Mouse (Mus musculus): ENCODE data around the gene Atp8b2. TPM values are rescaled to one million over a fixed set of nuclear protein-coding genes. Genes with fewer than 3 reads are reported as not detected.

The Atp8b2 gene
- 26.8 and 32.1 TPM in 2 replicates for polyA plus RNA-seq (2011; ENCODE audit: insufficient read depth, insufficient read length, low read depth, missing spikeins)

GRCm38 (mm10) chr3:89963221-89963763 is at the start of gene Atp8b2:
Gene Atp8b2 (minus strand): TSS chr3:89963508.
- Histone ChIP-seq H3K9ac (ENCODE audit: low read depth, poor library complexity, severe bottlenecking) (peak within 1 kb of the TSS; percentile 81), H3K4me3 (ENCODE audit: low read depth, low read length) (peak within 1 kb of the TSS; percentile 99), H3K4me1 (ENCODE audit: control insufficient read depth, insufficient read depth, low read length) (peaks cover 3% of the 10 kb centered on the region), H3K36me3 (ENCODE audit: control insufficient read depth, insufficient read depth, low read length, poor library complexity, severe bottlenecking) (no peaks in the 10 kb centered on the region), H3K9me3 (replicated peaks; ENCODE audit: control insufficient read depth, insufficient read depth, low read length, poor library complexity, severe bottlenecking) (no peaks in the 10 kb centered on the region), H3K27me3 (ENCODE audit: control insufficient read depth, insufficient read depth, low read length, poor library complexity, severe bottlenecking) (no peaks in the 10 kb centered on the region), H3K27ac (ENCODE audit: insufficient read depth, low read length) (peak within 1 kb of the TSS; percentile 33)
- TF ChIP-seq EP300 (IDR thresholded peaks at IDR 0.05; ENCODE audit: insufficient read depth, low read depth, low read length) = no peak
- peak; percentile 61 for TF ChIP-seq POLR2A (IDR thresholded peaks at IDR 0.05; ENCODE audit: insufficient read depth, low read length)

GRCm38 (mm10) chr3:90010291-90010690 is 47.0 kb upstream of the Atp8b2 start:
- TF ChIP-seq POLR2A (IDR thresholded peaks at IDR 0.05; ENCODE audit: insufficient read depth, low read length) = no peak
- TF ChIP-seq EP300 (IDR thresholded peaks at IDR 0.05; ENCODE audit: insufficient read depth, low read depth, low read length) = no peak
- no peak for TF ChIP-seq CTCF (IDR thresholded peaks at IDR 0.05; ENCODE audit: low read depth, low read length)
- H3K27me3 ChIP-seq (ENCODE audit: control insufficient read depth, insufficient read depth, low read length, poor library complexity, severe bottlenecking) = no peaks in the 10 kb centered on the region
- H3K9me3 ChIP-seq (replicated peaks; ENCODE audit: control insufficient read depth, insufficient read depth, low read length, poor library complexity, severe bottlenecking) = no peaks in the 10 kb centered on the region
- H3K9ac ChIP-seq (ENCODE audit: low read depth, poor library complexity, severe bottlenecking) = no peak overlapping the region
- H3K36me3 ChIP-seq (ENCODE audit: control insufficient read depth, insufficient read depth, low read length, poor library complexity, severe bottlenecking) = peaks cover 79% of the 10 kb centered on the region
- H3K27ac ChIP-seq (ENCODE audit: insufficient read depth, low read length) = no peak overlapping the region
- no peaks in the 10 kb centered on the region for H3K4me1 ChIP-seq (ENCODE audit: control insufficient read depth, insufficient read depth, low read length)
- no peak overlapping the region for H3K4me3 ChIP-seq (ENCODE audit: low read depth, low read length)

- H3K27ac ChIP-seq (ENCODE audit: insufficient read depth, low read length) = no peak overlapping the region
- H3K9ac ChIP-seq (ENCODE audit: low read depth, poor library complexity, severe bottlenecking) = no peak overlapping the region
- H3K9me3 ChIP-seq (replicated peaks; ENCODE audit: control insufficient read depth, insufficient read depth, low read length, poor library complexity, severe bottlenecking) = no peaks in the 10 kb centered on the region
- no peak overlapping the region for H3K4me3 ChIP-seq (ENCODE audit: low read depth, low read length)
- no peak for TF ChIP-seq EP300 (IDR thresholded peaks at IDR 0.05; ENCODE audit: insufficient read depth, low read depth, low read length)
- TF ChIP-seq CTCF (IDR thresholded peaks at IDR 0.05; ENCODE audit: low read depth, low read length) = no peak
- no peak for TF ChIP-seq POLR2A (IDR thresholded peaks at IDR 0.05; ENCODE audit: insufficient read depth, low read length)
- no peaks in the 10 kb centered on the region for H3K27me3 ChIP-seq (ENCODE audit: control insufficient read depth, insufficient read depth, low read length, poor library complexity, severe bottlenecking)
- H3K4me1 ChIP-seq (ENCODE audit: control insufficient read depth, insufficient read depth, low read length) = no peaks in the 10 kb centered on the region
- peaks cover 59% of the 10 kb centered on the region for H3K36me3 ChIP-seq (ENCODE audit: control insufficient read depth, insufficient read depth, low read length, poor library complexity, severe bottlenecking)
Observed at GRCm38 (mm10) chr3:90004091-90004796, 40.9 kb upstream of the Atp8b2 start.

GRCm38 (mm10) chr3:89999830-90000229 is 36.5 kb upstream of the Atp8b2 start:
- H3K4me1 ChIP-seq (ENCODE audit: control insufficient read depth, insufficient read depth, low read length) = no peaks in the 10 kb centered on the region
- H3K27ac ChIP-seq (ENCODE audit: insufficient read depth, low read length) = no peak overlapping the region
- no peaks in the 10 kb centered on the region for H3K27me3 ChIP-seq (ENCODE audit: control insufficient read depth, insufficient read depth, low read length, poor library complexity, severe bottlenecking)
- peaks cover 41% of the 10 kb centered on the region for H3K36me3 ChIP-seq (ENCODE audit: control insufficient read depth, insufficient read depth, low read length, poor library complexity, severe bottlenecking)
- TF ChIP-seq POLR2A (IDR thresholded peaks at IDR 0.05; ENCODE audit: insufficient read depth, low read length) = no peak
- no peak for TF ChIP-seq EP300 (IDR thresholded peaks at IDR 0.05; ENCODE audit: insufficient read depth, low read depth, low read length)
- no peak for TF ChIP-seq CTCF (IDR thresholded peaks at IDR 0.05; ENCODE audit: low read depth, low read length)
- H3K9me3 ChIP-seq (replicated peaks; ENCODE audit: control insufficient read depth, insufficient read depth, low read length, poor library complexity, severe bottlenecking) = no peaks in the 10 kb centered on the region
- H3K9ac ChIP-seq (ENCODE audit: low read depth, poor library complexity, severe bottlenecking) = peak overlapping the region; percentile 87; the same call in 1 of the 2 replicates
- H3K4me3 ChIP-seq (ENCODE audit: low read depth, low read length) = no peak overlapping the region

GRCm38 (mm10) chr3:89999090-89999489 is 35.8 kb upstream of the Atp8b2 start:
- peaks cover 45% of the 10 kb centered on the region for H3K36me3 ChIP-seq (ENCODE audit: control insufficient read depth, insufficient read depth, low read length, poor library complexity, severe bottlenecking)
- no peaks in the 10 kb centered on the region for H3K27me3 ChIP-seq (ENCODE audit: control insufficient read depth, insufficient read depth, low read length, poor library complexity, severe bottlenecking)
- H3K9ac ChIP-seq (ENCODE audit: low read depth, poor library complexity, severe bottlenecking) = peak overlapping the region; percentile 87
- no peaks in the 10 kb centered on the region for H3K4me1 ChIP-seq (ENCODE audit: control insufficient read depth, insufficient read depth, low read length)
- H3K27ac ChIP-seq (ENCODE audit: insufficient read depth, low read length) = peak overlapping the region; percentile 9; the same call in 1 of the 2 replicates
- TF ChIP-seq CTCF (IDR thresholded peaks at IDR 0.05; ENCODE audit: low read depth, low read length) (no peak), EP300 (IDR thresholded peaks at IDR 0.05; ENCODE audit: insufficient read depth, low read depth, low read length) (no peak), POLR2A (IDR thresholded peaks at IDR 0.05; ENCODE audit: insufficient read depth, low read length) (no peak)
- no peaks in the 10 kb centered on the region for H3K9me3 ChIP-seq (replicated peaks; ENCODE audit: control insufficient read depth, insufficient read depth, low read length, poor library complexity, severe bottlenecking)
- H3K4me3 ChIP-seq (ENCODE audit: low read depth, low read length) = peak overlapping the region; percentile 98; the same call in 1 of the 2 replicates

GRCm38 (mm10) chr3:89998612-89999054 is 35.3 kb upstream of the Atp8b2 start, which contains the start of gene Hax1:
Gene Hax1 (minus strand): TSS chr3:89998780.
- Histone ChIP-seq H3K4me3 (ENCODE audit: low read depth, low read length) (peak within 1 kb of the TSS; percentile 98), H3K9me3 (replicated peaks; ENCODE audit: control insufficient read depth, insufficient read depth, low read length, poor library complexity, severe bottlenecking) (no peaks in the 10 kb centered on the region), H3K4me1 (ENCODE audit: control insufficient read depth, insufficient read depth, low read length) (no peaks in the 10 kb centered on the region), H3K27ac (ENCODE audit: insufficient read depth, low read length) (peak within 1 kb of the TSS; percentile 87), H3K36me3 (ENCODE audit: control insufficient read depth, insufficient read depth, low read length, poor library complexity, severe bottlenecking) (peaks cover 46% of the 10 kb centered on the region), H3K9ac (ENCODE audit: low read depth, poor library complexity, severe bottlenecking) (peak within 1 kb of the TSS; percentile 87), H3K27me3 (ENCODE audit: control insufficient read depth, insufficient read depth, low read length, poor library complexity, severe bottlenecking) (no peaks in the 10 kb centered on the region)
- no peak for TF ChIP-seq CTCF (IDR thresholded peaks at IDR 0.05; ENCODE audit: low read depth, low read length)
- peak; percentile 20 for TF ChIP-seq POLR2A (IDR thresholded peaks at IDR 0.05; ENCODE audit: insufficient read depth, low read length)
- TF ChIP-seq EP300 (IDR thresholded peaks at IDR 0.05; ENCODE audit: insufficient read depth, low read depth, low read length) = peak; percentile 33; the same call in 1 of the 2 replicates
